Mouse (Mus musculus): ENCODE results near the gene Ppp1r3c.

Ppp1r3c gene

DNA sequence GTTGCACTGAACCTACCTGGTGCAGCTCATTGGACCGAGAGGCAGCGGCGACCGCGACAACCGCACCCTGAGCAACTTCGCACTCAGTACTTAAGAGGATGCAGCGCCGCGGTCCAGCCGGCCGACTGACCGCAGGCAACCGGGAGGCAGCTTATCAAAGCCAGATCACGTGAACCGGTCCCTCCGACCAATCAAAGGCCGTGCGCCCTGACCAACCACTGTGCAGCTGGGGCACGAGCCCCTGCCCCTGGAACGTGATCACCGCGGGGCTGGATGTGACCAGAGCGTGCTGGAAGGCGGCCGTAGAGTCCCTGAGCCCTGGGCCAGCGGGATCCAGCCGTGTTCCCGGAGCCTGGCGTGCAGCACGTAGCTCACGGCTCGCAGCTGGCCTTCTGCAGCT, at the start of gene Ppp1r3c:
Gene Ppp1r3c (minus strand): TSS at position 117 of the 400 bp plus-strand sequence.
- POLR2A ChIA-PET, result interaction anchor here in 3 of 4 experiments (0.6 to 2.3 kb wide), 69 partner anchors 8 to 1290 kb away, joined by 3 to 23 read pairs (median 4); partner anchors contain the start of genes Rpp30 (in 2 of the 3), Btaf1 (in 1 of the 3), Fgfbp3 (in 1 of the 3) and Tnks2 (in 1 of the 3)

DNA sequence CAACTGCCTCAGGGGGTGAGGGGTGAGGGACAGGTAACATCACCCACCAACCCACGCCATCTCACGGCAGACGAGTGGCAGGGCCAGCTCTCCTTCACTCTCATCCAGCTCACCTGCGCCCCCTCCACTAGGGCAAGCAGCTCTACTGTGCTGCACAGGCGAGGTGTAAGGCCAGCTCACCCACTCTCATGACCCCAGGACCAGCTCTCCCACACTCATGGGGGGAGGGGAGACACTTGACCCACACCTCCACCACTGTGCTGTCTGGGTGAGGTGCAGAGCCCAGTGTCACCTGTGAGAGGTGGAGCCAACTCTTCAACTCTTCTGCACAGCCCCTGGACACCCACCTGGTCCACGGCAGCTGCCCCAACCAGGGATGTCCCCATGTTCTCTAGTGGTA, 46.7 kb upstream of the Ppp1r3c start:
- POLR2A ChIA-PET, result no interaction called here
- CTCF ChIA-PET, result no interaction called here

More for the DNA sequence above, at the start of gene Ppp1r3c:
- CTCF ChIA-PET, result interaction anchor here (0.6 to 2.7 kb wide), 14 partner anchors 24 to 653 kb away, joined by 3 to 18 read pairs (median 4); partner anchors contain the start of gene Rpp30 (in 1 of the 4)

GRCm38 (mm10) chr19:36782591-36782990, 46.1 kb upstream of the Ppp1r3c start:
- ChIA-PET POLR2A (no interaction called here), CTCF (no interaction called here)

DNA sequence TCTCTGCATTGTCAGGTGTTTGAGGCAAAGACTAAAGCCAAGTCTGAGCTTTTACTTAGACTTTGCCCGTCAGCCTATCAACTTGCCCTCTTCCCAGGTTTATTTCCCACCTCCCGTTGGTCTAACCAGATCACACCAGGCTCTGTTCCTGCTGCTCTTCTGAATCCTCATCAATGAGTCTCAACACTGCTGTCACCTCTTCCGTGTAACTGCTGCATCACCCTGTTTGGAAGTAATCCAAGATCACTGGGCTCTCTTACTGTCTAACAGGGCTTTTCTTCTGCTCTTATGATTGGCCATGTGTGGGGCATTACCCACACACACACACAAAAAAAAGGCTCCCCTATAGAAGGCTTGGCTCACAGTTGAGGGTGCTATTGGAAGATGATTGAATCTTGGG, 45.5 kb upstream of the Ppp1r3c start:
- CTCF ChIA-PET, result no interaction called here
- POLR2A ChIA-PET, result interaction anchor here in 1 of 4 experiments (0.6 kb wide), 1 partner anchor 300 kb away, joined by 3 read pairs; no protein-coding TSS in a partner anchor

DNA sequence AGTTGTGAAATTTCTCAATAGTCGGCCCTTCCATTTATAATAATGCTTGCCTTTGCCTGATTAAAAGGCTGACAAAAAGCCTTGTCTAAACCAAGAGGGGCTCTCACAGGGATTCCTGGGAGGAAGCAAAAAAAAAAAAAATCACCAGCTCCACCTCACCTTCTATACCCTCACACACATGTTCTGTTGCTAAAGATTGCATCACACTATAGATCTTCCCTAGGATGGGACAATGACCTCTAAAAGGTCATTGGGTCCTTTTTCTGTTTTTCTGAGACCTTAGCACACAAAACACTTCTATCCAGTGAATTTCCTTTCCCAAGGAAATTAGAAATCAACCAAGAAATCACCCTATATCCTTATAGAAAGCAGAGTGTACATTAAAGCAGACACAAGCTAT, 43.9 kb upstream of the Ppp1r3c start:
- POLR2A ChIA-PET, result no interaction called here

GRCm38 (mm10) chr19:36779765-36780164, 43.3 kb upstream of the Ppp1r3c start:
- CTCF ChIA-PET, result interaction anchor here in 2 of 4 experiments (0.6 kb wide), 3 partner anchors 11 to 163 kb away, joined by 3 read pairs; no protein-coding TSS in a partner anchor
- POLR2A ChIA-PET, result no interaction called here

More for the DNA sequence above, 43.9 kb upstream of the Ppp1r3c start:
- CTCF ChIA-PET, result interaction anchor here in 2 of 4 experiments (0.6 kb wide), 3 partner anchors 10 to 162 kb away, joined by 3 read pairs; no protein-coding TSS in a partner anchor

- CTCF ChIA-PET, result interaction anchor here in 1 of 4 experiments (0.6 kb wide), 1 partner anchor 170 kb away, joined by 3 read pairs; no protein-coding TSS in a partner anchor
- POLR2A ChIA-PET, result interaction anchor here in 1 of 4 experiments (0.6 kb wide), 2 partner anchors 106 to 778 kb away, joined by 4 read pairs; no protein-coding TSS in a partner anchor
Observed at GRCm38 (mm10) chr19:36775531-36775930, 39.1 kb upstream of the Ppp1r3c start.

GRCm38 (mm10) chr19:36773716-36774459, 37.4 kb upstream of the Ppp1r3c start:
- CTCF ChIA-PET, result no interaction called here
- POLR2A ChIA-PET, result no interaction called here

GRCm38 (mm10) chr19:36768084-36768483, 31.6 kb upstream of the Ppp1r3c start:
- ChIA-PET CTCF (interaction anchor here in 1 of 4 experiments (0.6 kb wide), 1 partner anchor 22 kb away, joined by 3 read pairs; no protein-coding TSS in a partner anchor), POLR2A (no interaction called here)

- ChIA-PET CTCF (no interaction called here), POLR2A (no interaction called here)
Observed at GRCm38 (mm10) chr19:36764451-36764850, 28.0 kb upstream of the Ppp1r3c start.

- CTCF ChIA-PET, result no interaction called here
Observed at GRCm38 (mm10) chr19:36748996-36749395, 12.5 kb upstream of the Ppp1r3c start.

DNA sequence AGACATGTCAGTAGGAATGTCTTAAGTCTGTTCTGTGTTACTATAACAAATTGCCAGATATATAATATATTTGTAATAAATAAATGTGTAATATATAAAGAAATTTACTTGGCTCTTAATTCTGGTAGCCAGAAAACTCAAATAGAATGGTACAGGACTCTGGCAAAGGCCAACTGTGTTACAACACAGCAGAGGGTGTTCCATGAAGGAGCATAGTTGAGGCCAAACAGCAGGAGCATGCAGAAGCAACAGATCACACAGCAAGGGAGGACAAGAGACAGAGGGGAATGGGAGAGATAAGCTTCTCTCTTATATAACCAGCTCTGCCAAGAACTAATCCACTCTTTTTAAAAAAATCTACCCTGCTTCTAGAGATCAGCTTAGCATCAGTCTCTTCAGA, 5.9 kb upstream of the Ppp1r3c start:
- POLR2A ChIA-PET, result no interaction called here
- CTCF ChIA-PET, result no interaction called here

More at GRCm38 (mm10) chr19:36748996-36749395, 12.5 kb upstream of the Ppp1r3c start:
- POLR2A ChIA-PET, result interaction anchor here in 2 of 4 experiments (0.7 to 1.1 kb wide), 2 partner anchors 12 kb away, joined by 3 read pairs; partner anchors contain the start of gene Ppp1r3c (in 1 of the 2)

- CTCF ChIA-PET, result interaction anchor here in 3 of 4 experiments (0.5 to 1.1 kb wide), 6 partner anchors 21 to 558 kb away, joined by 3 to 5 read pairs (median 3); no protein-coding TSS in a partner anchor
- POLR2A ChIA-PET, result interaction anchor here in 1 of 4 experiments (0.7 kb wide), 2 partner anchors 29 to 270 kb away, joined by 3 read pairs; no protein-coding TSS in a partner anchor
Observed at GRCm38 (mm10) chr19:36739566-36740211, 3.2 kb upstream of the Ppp1r3c start.

GRCm38 (mm10) chr19:36738009-36738408, 1.6 kb upstream of the Ppp1r3c start:
- CTCF ChIA-PET, result interaction anchor here (0.5 to 2.7 kb wide), 17 partner anchors 10 to 288 kb away, joined by 3 to 18 read pairs (median 3); no protein-coding TSS in a partner anchor

DNA sequence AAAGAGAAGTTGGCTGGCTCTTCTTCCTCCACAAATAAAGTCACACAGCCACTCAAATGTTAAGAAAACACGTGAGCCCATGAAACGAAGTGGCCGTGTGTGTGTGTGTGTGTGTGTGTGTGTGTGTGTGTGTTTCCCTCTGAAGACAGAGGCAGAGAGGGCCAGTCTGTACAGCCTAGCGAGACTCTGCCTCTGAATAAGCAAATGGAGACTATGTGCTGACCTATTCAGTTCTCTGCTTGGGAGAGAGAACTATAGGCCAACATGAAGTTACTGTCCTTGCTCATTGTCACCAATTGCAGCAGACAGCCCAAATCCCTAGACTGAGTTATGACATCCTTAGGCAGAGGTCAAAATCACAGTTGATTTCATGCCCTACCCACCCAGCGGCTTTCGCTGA, 634 bp upstream of the Ppp1r3c start:
- CTCF ChIA-PET, result interaction anchor here (0.6 to 2.7 kb wide), 14 partner anchors 25 to 627 kb away, joined by 3 to 18 read pairs (median 4); no protein-coding TSS in a partner anchor
- POLR2A ChIA-PET, result interaction anchor here in 3 of 4 experiments (0.5 to 2.3 kb wide), 58 partner anchors 9 to 1289 kb away, joined by 3 to 23 read pairs (median 4); partner anchors contain the start of genes Rpp30 (in 2 of the 3), Btaf1 (in 1 of the 3), Fgfbp3 (in 1 of the 3) and Tnks2 (in 1 of the 3)

More at GRCm38 (mm10) chr19:36738009-36738408, 1.6 kb upstream of the Ppp1r3c start:
- POLR2A ChIA-PET, result interaction anchor here in 1 of 4 experiments (0.8 to 2.3 kb wide), 3 partner anchors 26 to 182 kb away, joined by 3 to 23 read pairs (median 3); no protein-coding TSS in a partner anchor

- POLR2A ChIA-PET, result interaction anchor here in 2 of 4 experiments (0.8 to 1.9 kb wide), 6 partner anchors 9 to 264 kb away, joined by 3 to 5 read pairs (median 4); partner anchors contain the start of gene Hectd2 (in 1 of the 2)
- CTCF ChIA-PET, result interaction anchor here in 1 of 4 experiments (0.6 kb wide), 1 partner anchor 32 kb away, joined by 3 read pairs; no protein-coding TSS in a partner anchor
Observed at GRCm38 (mm10) chr19:36734308-36735038, 2.0 kb downstream of the Ppp1r3c start.

GRCm38 (mm10) chr19:36733191-36733943, 3.1 kb downstream of the Ppp1r3c start:
- CTCF ChIA-PET, result interaction anchor here in 1 of 4 experiments (0.6 kb wide), 1 partner anchor 652 kb away, joined by 3 read pairs; no protein-coding TSS in a partner anchor
- POLR2A ChIA-PET, result interaction anchor here in 3 of 4 experiments (0.6 to 1.9 kb wide), 6 partner anchors 17 to 524 kb away, joined by 3 to 5 read pairs (median 4); partner anchors contain the start of gene Hectd2 (in 1 of the 3)
